Mouse (Mus musculus) limb, embryonic 14.5 days (tissue): ENCODE measurements at regions not wholly inside any gene's neighbourhood (a gene's known extent, or its start where the extent isn't known, plus 50 kb on each side); places are given as distances from the start of the nearest gene placed in this dataset.

Experiments
- ATAC-seq: fragments of 200-750 bp; cut with Nextera tagmentation; 2 replicates; pipeline ENCODE4 v1.8.0; 2017; ENCODE audit warnings: low read depth, moderate number of reproducible peaks, moderate TSS enrichment; ENCODE audit not compliant: low FRiP score
- DNase-seq: peaks from one replicate; pipeline ENCODE4 v3.0.0-alpha.2; 2015; ENCODE audit warnings: low spot score
- H3K27ac ChIP-seq: fragments of 300-500 bp; sonication (generic); replicated peaks from 2 replicates; pipeline ENCODE4 v1.5.1; 2014; ENCODE audit warnings: low read depth, mild to moderate bottlenecking, low read length, moderate library complexity, mixed read lengths
- H3K27me3 ChIP-seq: fragments of 300-500 bp; sonication (generic); 2 replicates; pipeline ENCODE4 v1.6.1; 2014; ENCODE audit warnings: low read length, mixed read lengths; ENCODE audit not compliant: control insufficient read depth, insufficient read depth
- H3K36me3 ChIP-seq: fragments of 300-500 bp; sonication (generic); 2 replicates; pipeline ENCODE4 v1.6.1; 2014; ENCODE audit warnings: mild to moderate bottlenecking, low read length, moderate library complexity, mixed read lengths; ENCODE audit not compliant: control insufficient read depth, insufficient read depth
- H3K4me1 ChIP-seq: fragments of 300-500 bp; sonication (generic); 2 replicates; pipeline ENCODE4 v1.6.1; 2014; ENCODE audit warnings: antibody characterized with exemption, low read length, mixed read lengths; ENCODE audit not compliant: control insufficient read depth, insufficient read depth
- H3K4me2 ChIP-seq: fragments of 300-500 bp; sonication (generic); replicated peaks from 2 replicates; pipeline ENCODE4 v1.6.1; 2014; ENCODE audit warnings: low read depth, mild to moderate bottlenecking, low read length, moderate library complexity; ENCODE audit not compliant: severe bottlenecking
- H3K4me3 ChIP-seq: fragments of 300-500 bp; sonication (generic); replicated peaks from 2 replicates; pipeline ENCODE4 v1.5.1; 2014; ENCODE audit warnings: low read length
- H3K9ac ChIP-seq: fragments of 300-500 bp; sonication (generic); 2 replicates; pipeline ENCODE4 v1.6.1; 2014; ENCODE audit warnings: mild to moderate bottlenecking, low read depth, low read length, moderate library complexity; ENCODE audit not compliant: severe bottlenecking
- H3K9me3 ChIP-seq: fragments of 300-500 bp; sonication (generic); 2 replicates; pipeline ENCODE4 v1.6.1; 2016; ENCODE audit warnings: low read length; ENCODE audit not compliant: control insufficient read depth
- POLR2A ChIP-seq: fragments of 200-500 bp; IDR thresholded peaks from 2 replicates; pipeline ENCODE4 v1.8.0; 2012; ENCODE audit warnings: inconsistent platforms, mild to moderate bottlenecking, moderate library complexity, borderline replicate concordance; ENCODE audit not compliant: insufficient read depth, insufficient read length; ENCODE audit errors: extremely low read depth
- WGBS: fragments of 180-500 bp; shearing (Covaris S2); extraction: QIAGEN DNeasy Blood & Tissue Kit; methylation state at CpG from one replicate; pipeline ENCODE4 v1.1.7; 2014; 5-methylcytosine and 5-hydroxymethylcytosine counted together

DNA sequence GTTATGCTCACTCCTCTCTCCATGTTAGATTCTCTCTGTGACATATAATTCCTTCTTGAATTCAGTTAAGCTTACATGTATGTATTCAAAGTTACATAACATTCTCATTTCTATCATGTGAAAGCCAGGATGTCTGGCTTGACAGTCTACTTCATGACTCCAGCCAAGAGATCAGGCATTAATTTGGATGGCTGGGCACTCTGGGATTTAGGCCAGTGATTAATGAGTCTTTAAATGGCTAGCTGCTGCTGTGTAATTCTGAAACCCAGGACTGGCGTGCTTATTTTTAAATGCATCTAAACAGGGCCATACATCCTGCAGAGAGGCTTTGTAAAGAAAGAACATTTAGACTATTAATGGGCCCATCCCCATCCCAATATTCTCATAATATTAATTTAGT lies 60.9 kb upstream of the Gm10234 start:
- no peak for DNase-seq
- H3K27ac ChIP-seq = no peak overlapping the region
- no peak overlapping the region for H3K4me2 ChIP-seq
- no peaks in the 10 kb centered on the region for H3K9me3 ChIP-seq
- H3K9ac ChIP-seq = no peak overlapping the region
- no peaks in the 10 kb centered on the region for H3K4me1 ChIP-seq
- WGBS = 32% methylated on average over 1 of the region's 1 CpGs
- no peak for ATAC-seq
- H3K4me3 ChIP-seq = no peak overlapping the region
- no peaks in the 10 kb centered on the region for H3K36me3 ChIP-seq
- H3K27me3 ChIP-seq = no peaks in the 10 kb centered on the region
- no peak for TF ChIP-seq POLR2A

DNA sequence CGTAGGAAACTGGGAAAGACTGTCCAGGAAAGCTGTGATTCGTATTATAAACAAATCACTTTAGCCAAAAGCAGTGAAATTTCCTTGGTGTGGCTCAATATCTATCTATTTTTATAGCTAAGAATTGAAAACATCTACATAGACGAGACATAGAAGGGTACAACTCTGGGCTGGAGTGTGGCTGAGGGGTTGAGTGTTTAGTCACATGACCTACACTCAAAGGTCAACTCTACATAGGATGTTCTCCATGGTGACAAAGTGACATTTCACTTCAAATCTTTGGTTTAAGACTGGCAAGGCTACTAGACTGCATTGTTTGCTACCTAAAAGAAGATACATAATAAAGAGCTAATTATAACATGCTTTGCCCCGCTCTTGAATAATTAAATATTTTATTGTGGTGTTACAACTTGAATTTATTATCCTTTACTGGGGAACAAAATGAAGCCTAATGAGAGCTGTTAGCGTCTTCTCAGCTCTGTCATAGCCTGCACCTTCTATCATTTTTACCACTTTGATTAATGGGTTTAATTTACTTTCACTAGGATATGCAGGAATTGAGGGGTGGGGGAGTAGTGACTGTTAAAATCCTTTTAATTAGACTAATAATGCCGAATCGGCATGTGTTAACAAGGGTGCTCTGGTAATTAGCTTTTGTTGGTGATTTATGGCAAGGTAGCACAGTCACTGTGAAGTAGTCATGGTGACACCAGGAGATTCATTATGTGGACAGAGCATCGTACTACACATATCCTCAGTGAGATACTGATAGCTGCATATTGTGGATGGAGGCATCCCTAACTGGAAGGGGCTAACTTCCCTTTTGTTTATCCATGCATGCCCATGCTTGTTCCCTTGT lies 57.7 kb upstream of the Gm10234 start:
- H3K9ac ChIP-seq = no peak overlapping the region
- DNase-seq (no peak), ATAC-seq (no peak)
- no peaks in the 10 kb centered on the region for H3K27me3 ChIP-seq
- TF ChIP-seq POLR2A = no peak
- H3K4me3 ChIP-seq = no peak overlapping the region
- no peaks in the 10 kb centered on the region for H3K9me3 ChIP-seq
- H3K36me3 ChIP-seq = no peaks in the 10 kb centered on the region
- no peaks in the 10 kb centered on the region for H3K4me1 ChIP-seq
- H3K4me2 ChIP-seq = no peak overlapping the region
- no peak overlapping the region for H3K27ac ChIP-seq
- WGBS = 53% methylated on average over 8 of the region's 8 CpGs

DNA sequence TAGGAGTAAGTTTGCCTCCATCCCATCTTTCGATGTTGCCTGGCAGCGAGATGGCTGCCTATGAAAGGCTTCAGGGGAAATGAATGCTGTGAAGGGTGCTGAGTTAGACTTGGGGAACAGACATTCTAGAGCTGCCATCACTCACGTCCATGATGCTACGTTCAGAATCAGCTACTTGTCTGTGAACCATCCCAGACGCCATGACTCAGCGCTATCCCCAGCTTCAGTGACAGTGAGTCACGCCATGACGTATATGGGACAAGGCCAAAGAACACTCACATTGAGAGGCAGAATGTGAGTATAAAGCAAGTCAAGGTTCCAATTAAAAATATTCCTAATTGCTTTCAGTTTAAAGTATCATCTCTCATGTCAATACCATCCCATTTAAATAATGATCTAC lies 52.4 kb upstream of the Gm10234 start:
- no peaks in the 10 kb centered on the region for H3K27me3 ChIP-seq
- H3K4me2 ChIP-seq = no peak overlapping the region
- H3K9me3 ChIP-seq = no peaks in the 10 kb centered on the region
- DNase-seq = no peak
- no peak overlapping the region for H3K4me3 ChIP-seq
- H3K36me3 ChIP-seq = no peaks in the 10 kb centered on the region
- no peak overlapping the region for H3K27ac ChIP-seq
- no peak for TF ChIP-seq POLR2A
- ATAC-seq = no peak
- 89% methylated on average over 8 of the region's 8 CpGs for WGBS
- no peak overlapping the region for H3K9ac ChIP-seq
- no peaks in the 10 kb centered on the region for H3K4me1 ChIP-seq
